In genomic region chr14:122331635-122332460, GRCm38 (mm10) we compare ENCODE assay signal across 21 mouse cellular contexts.
A peak's percentile ranks its signal among the peaks of the same experiment; 100 is the strongest.
DNase-seq lines count a peak whose midpoint lies in the region; ATAC-seq and TF ChIP-seq lines count a peak whose summit lies in the region.
"Had no signal": no experiment of that assay in that cellular context is flagged by ENCODE, and none has a peak within 500 bp of the region (broad histone marks: within the 10 kb centered on the region; RNA-seq: fewer than 3 reads in every experiment).

No protein-coding gene starts in this region.

- no peak overlapping the region for H3K9ac ChIP-seq in lung, embryonic 15.5 days
- no peak overlapping the region for H3K9ac ChIP-seq in forebrain, embryonic 16.5 days (replicated peaks; ENCODE audit: low read depth, low read length)
- H3K9ac ChIP-seq: forebrain, embryonic 15.5 days; neural tube, embryonic 13.5 days had no signal

- no peaks in the 10 kb centered on the region for H3K9me3 ChIP-seq in lung, embryonic 15.5 days
- H3K9me3 ChIP-seq in forebrain, embryonic 16.5 days (ENCODE audit: control insufficient read depth, low read length), result no peaks in the 10 kb centered on the region
- H3K9me3 ChIP-seq: forebrain, embryonic 15.5 days; neural tube, embryonic 13.5 days had no signal

- DNase-seq in embryo, embryonic 10 days (ENCODE audit: low spot score), result peak; percentile 52
- DNase-seq in embryo, embryonic 9.5 days (ENCODE audit: extremely low spot score), result no peak
- DNase-seq in lung, adult 2 months, result no peak
- DNase-seq in ZHBTc4 (ENCODE audit: low read depth, low spot score), result peak; percentile 90
- DNase-seq in kidney, postnatal 36 days, result peak; percentile 15 to 20
- DNase-seq in adrenal gland, postnatal 25 days, result no peak
- DNase-seq: adrenal gland, adult 8-10 months; cerebellum, adult 8-10 months; gastrocnemius, adult 2 months; heart, adult 18-20 months; liver; lung, adult 18-20 months; right cerebral cortex, postnatal 4 days; thymus, postnatal 14 days had no signal

- 35% methylated on average over 14 of the region's 14 CpGs for WGBS in lung, embryonic 15.5 days
- 52% methylated on average over 14 of the region's 14 CpGs for WGBS in lung, adult 2 months
- 76% methylated on average over 14 of the region's 14 CpGs for WGBS in forebrain, embryonic 16.5 days

- no peak overlapping the region for H3K4me2 ChIP-seq in lung, embryonic 15.5 days
- H3K4me2 ChIP-seq in forebrain, embryonic 16.5 days (ENCODE audit: low read length), result no peak overlapping the region
- H3K4me2 ChIP-seq: forebrain, embryonic 15.5 days; neural tube, embryonic 13.5 days had no signal

- no peaks in the 10 kb centered on the region for H3K4me1 ChIP-seq in lung, embryonic 15.5 days
- no peaks in the 10 kb centered on the region for H3K4me1 ChIP-seq in lung, adult 2 months (ENCODE audit: control insufficient read depth, insufficient read depth, low read length)
- 0 out of 2 replicates have a peak, but pooled peaks cover 1% of the 10 kb centered on the region for H3K4me1 ChIP-seq in forebrain, embryonic 16.5 days (replicated peaks; ENCODE audit: control insufficient read depth, insufficient read depth, low read length)
- H3K4me1 ChIP-seq: neural tube, embryonic 13.5 days had no signal

- ATAC-seq in lung, embryonic 15.5 days (ENCODE audit: borderline replicate concordance, extremely low read depth, low FRiP score, low TSS enrichment), result 0 out of 2 replicates have a peak, but pooled peaks have one; percentile 19
- ATAC-seq in forebrain, embryonic 16.5 days, result no peak
- ATAC-seq: forebrain, embryonic 15.5 days had no signal

- no peaks in the 10 kb centered on the region for H3K36me3 ChIP-seq in lung, embryonic 15.5 days
- H3K36me3 ChIP-seq in forebrain, embryonic 16.5 days (ENCODE audit: control insufficient read depth, insufficient read depth), result no peaks in the 10 kb centered on the region
- H3K36me3 ChIP-seq: forebrain, embryonic 15.5 days; neural tube, embryonic 13.5 days had no signal

- H3K4me3 ChIP-seq in lung, embryonic 15.5 days, result no peak overlapping the region
- H3K4me3 ChIP-seq in lung, adult 2 months (replicated peaks; ENCODE audit: extremely low read depth, low read depth, low read length), result no peak overlapping the region
- H3K4me3 ChIP-seq in forebrain, embryonic 16.5 days (replicated peaks; ENCODE audit: low read length), result no peak overlapping the region
- H3K4me3 ChIP-seq: erythroblast, embryonic 14.5 days; forebrain, embryonic 15.5 days; gastrocnemius, adult 2 months; neural tube, embryonic 13.5 days had no signal

- H3K27ac ChIP-seq in lung, embryonic 15.5 days, result no peak overlapping the region
- no peak overlapping the region for H3K27ac ChIP-seq in forebrain, embryonic 16.5 days (ENCODE audit: low read length)
- H3K27ac ChIP-seq: forebrain, embryonic 15.5 days; gastrocnemius, adult 2 months; macrophage; neural tube, embryonic 13.5 days had no signal

- H3K27me3 ChIP-seq in lung, embryonic 15.5 days, result no peaks in the 10 kb centered on the region
- H3K27me3 ChIP-seq in forebrain, embryonic 16.5 days (replicated peaks; ENCODE audit: control insufficient read depth, insufficient read depth, low read length), result peaks cover 9% of the 10 kb centered on the region
- H3K27me3 ChIP-seq: CH12.LX; forebrain, embryonic 15.5 days; neural tube, embryonic 13.5 days had no signal

- TF ChIP-seq CTCF in lung, adult 2 months (IDR thresholded peaks at IDR 0.05; ENCODE audit: insufficient read depth, low read length), result no peak

- no peak for TF ChIP-seq POLR2A in lung, adult 2 months (IDR thresholded peaks at IDR 0.05; ENCODE audit: borderline replicate concordance, extremely low read depth, low read depth, low read length)

Comparison
In these comparisons a context has a peak if more than half of its experiments do, and no peak if none do; other contexts are left out.
1. DNase-seq: peak in embryo, embryonic 10 days (single experiment), ZHBTc4 (single experiment) and kidney, postnatal 36 days (2 of 2); none in embryo, embryonic 9.5 days (single experiment), lung, adult 2 months (single experiment) and adrenal gland, postnatal 25 days (single experiment).